Mouse (Mus musculus) kidney, postnatal 0 days (tissue): ENCODE measurements around the gene Pde2a. TPM values are rescaled to one million over a fixed set of nuclear protein-coding genes. Genes with fewer than 3 reads are reported as not detected.

Experiments
- microRNA counts: library from miRNA; unstranded; fragments of <30 nt; microRNA quantifications from one replicate; lab custom pipeline; 2015
- microRNA-seq: library from miRNA; unstranded; fragments of <30 nt; microRNA quantifications from one replicate; pipeline ENCODE4, GENCODE M21; 2016
- polyA plus RNA-seq: library from polyadenylated mRNA; unstranded; fragments of >200 nt; fragmentation: Nextera tagmentation; extraction: Ambion mirVana; gene quantifications from 2 replicates; pipeline ENCODE4 v1.2.1, GENCODE M21; 2015

The Pde2a gene
- polyA plus RNA-seq, 1 experiment from 2014 or later: 21.0 TPM

MicroRNAs encoded within 50 kb of the gene (microRNA counts, 519-probe panel; counts per million panel counts)
- microRNA mmu-miR-139-3p (lab: Ali Mortazavi, UCI) (330 counts per million, percentile 68 among the panel's probes with 10 or more counts), microRNA mmu-miR-139-5p (lab: Ali Mortazavi, UCI) (330 counts per million, percentile 68 among the panel's probes with 10 or more counts)

Small RNAs within 50 kb of the gene (microRNA-seq; reads per million reads assigned to microRNA genes)
- gene Mir139: 3,831 reads per million, percentile 89 among the genes with 10 or more reads in this experiment

Other genes with a start within 250 kb of the Pde2a start
- 16.0 and 17.0 TPM in 2 replicates for gene Atg16l2, start 119.4 kb upstream of the Pde2a start, polyA plus RNA-seq
- 74.1 and 74.6 TPM in 2 replicates for gene Stard10, start 104.6 kb upstream of the Pde2a start, polyA plus RNA-seq
- 65.8 and 70.4 TPM in 2 replicates for gene Arap1, start 73.6 kb upstream of the Pde2a start, polyA plus RNA-seq
- 4.5 and 5.3 TPM in 2 replicates for gene Gm45837, start 10.8 kb upstream of the Pde2a start, polyA plus RNA-seq
- gene Art2b, start 163.9 kb downstream of the Pde2a start, polyA plus RNA-seq: not detected in 2 replicates
- 34.6 and 39.0 TPM in 2 replicates for gene Clpb, start 241.9 kb downstream of the Pde2a start, polyA plus RNA-seq